Mouse (Mus musculus): ENCODE measurements around the gene Sele. TPM values are rescaled to one million over a fixed set of nuclear protein-coding genes. Genes with fewer than 3 reads are reported as not detected.
"Not testable (repeated sequence)": the region's sequence is repeated elsewhere in the genome, so short reads cannot be mapped to it uniquely, and the experiment has no call there.

Sele gene
- under 1 TPM in 1 of 2 experiments, not detected in 1; 0.10 TPM for total RNA-seq (2021)

- DNase-seq (ENCODE audit: low spot score in 2 of 2) = no peak
- intact Hi-C loops (cut with DNase I) = no loop called here
Observed at GRCm38 (mm10) chr1:164047934-164048333, at the start of gene Sele. Gene Sele, plus strand, starts transcription at chr1:164048234.

DNA sequence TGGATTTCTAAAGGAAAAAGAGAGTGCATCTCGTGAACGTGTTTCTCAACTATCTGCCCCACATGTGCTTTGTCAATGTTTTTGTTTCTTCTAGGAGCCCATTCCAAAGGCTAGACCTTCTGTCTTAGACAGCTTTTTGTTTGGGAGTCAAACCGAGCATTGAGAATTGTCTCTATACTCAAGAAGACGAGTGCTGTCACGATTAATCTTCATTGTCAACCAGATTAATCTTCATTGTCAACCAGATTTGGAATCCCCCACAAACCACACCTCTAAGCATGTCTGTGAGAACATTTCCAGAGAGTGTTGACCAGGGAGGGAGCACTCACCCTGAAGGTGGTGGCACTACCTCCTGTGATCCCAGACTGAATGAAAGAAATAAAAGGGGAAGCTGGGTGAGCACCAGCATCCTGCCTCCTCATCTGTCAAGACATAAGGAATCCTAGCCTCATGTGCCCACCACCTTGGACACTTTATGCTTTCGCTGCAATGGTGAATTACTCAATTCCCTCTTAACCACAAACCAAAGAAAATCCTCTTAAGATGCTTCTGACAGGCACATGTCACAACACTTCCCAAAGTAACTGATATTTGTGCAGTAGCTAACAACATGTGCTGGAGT lies 46.1 kb upstream of the Sele start:
- no peak for DNase-seq (ENCODE audit: low spot score in 2 of 2)
- intact Hi-C loops (cut with DNase I) = no loop called here

- intact Hi-C loops (cut with DNase I) = no loop called here
- DNase-seq (ENCODE audit: low spot score in 2 of 2) = no peak
Observed at GRCm38 (mm10) chr1:164004311-164004710, 43.7 kb upstream of the Sele start.

- no peak for DNase-seq (ENCODE audit: low spot score in 2 of 2)
- intact Hi-C loops (cut with DNase I) = no loop called here
Observed at GRCm38 (mm10) chr1:164009235-164009634, 38.8 kb upstream of the Sele start.

GRCm38 (mm10) chr1:164014616-164015015 lies 33.4 kb upstream of the Sele start:
- intact Hi-C loops (cut with DNase I) = no loop called here
- no peak for DNase-seq (ENCODE audit: low spot score in 2 of 2)

- intact Hi-C loops (cut with DNase I) = no loop called here
Observed at GRCm38 (mm10) chr1:164018221-164018896, 29.7 kb upstream of the Sele start.

DNA sequence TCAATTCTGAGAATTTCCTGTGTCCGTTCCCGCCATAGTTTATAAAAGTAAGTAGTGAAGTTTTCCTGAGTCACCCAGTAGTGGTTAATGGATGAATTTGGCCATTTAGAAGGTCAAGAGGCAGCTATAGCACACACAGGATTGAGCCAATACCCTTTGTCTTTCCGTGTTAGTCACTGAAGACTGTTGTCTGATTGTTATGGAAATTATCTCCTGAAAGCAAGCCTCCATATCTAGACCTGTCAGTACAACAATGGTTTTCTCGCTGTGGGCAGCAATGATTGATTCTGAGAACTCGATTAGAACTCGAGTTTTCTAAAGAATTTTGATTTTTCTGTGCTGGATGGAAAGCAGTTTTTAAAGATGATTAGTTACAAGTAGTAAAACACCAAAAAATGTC lies 28.2 kb upstream of the Sele start:
- DNase-seq (ENCODE audit: low spot score in 2 of 2) = no peak
- intact Hi-C loops (cut with DNase I) = no loop called here

More at GRCm38 (mm10) chr1:164018221-164018896, 29.7 kb upstream of the Sele start:
- DNase-seq (ENCODE audit: low spot score in 2 of 2) = no peak

DNA sequence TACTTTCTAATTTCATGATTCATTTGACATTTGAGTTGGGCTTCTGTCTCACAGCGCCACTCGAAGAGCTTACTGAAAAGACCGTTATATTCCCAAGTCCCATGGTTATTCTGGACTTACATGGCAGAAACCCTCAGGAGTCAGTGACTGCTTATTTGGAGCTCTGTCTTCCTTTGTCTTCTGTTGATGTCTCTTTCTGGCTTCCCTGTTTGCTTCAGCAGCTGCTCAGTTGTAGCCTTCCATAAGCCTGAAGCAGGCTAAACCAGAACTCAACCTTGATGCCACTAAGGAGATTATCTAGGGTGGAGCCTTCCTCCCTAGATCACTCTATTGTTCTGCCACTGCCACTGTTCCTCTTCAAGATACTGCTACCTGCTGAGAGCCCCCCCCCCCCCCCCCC lies 27.3 kb upstream of the Sele start:
- intact Hi-C loops (cut with DNase I); DNase-seq (ENCODE audit: low spot score in 2 of 2): not testable (repeated sequence)

GRCm38 (mm10) chr1:164022106-164022505 lies 25.9 kb upstream of the Sele start:
- DNase-seq (ENCODE audit: low spot score in 2 of 2); intact Hi-C loops (cut with DNase I): not testable (repeated sequence)

DNA sequence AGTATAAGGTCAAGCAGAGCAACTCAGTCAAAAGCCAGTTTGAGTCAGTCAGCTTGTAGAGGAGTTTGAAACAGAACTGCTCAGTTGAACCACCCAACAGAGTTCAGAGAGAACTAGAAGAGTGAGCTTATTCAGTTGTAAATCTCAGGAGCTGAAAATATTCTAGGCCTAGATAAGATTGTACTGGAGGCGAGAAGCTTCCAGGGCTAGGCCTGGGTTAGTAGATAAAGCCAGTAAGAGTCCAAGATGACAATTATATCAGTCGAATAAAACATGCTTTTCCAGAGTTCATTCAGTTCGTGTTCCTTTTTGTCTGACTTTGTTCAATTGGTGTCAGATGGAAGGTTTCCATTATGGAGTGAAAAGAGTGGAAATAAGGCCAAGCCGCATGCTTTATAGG lies 22.3 kb upstream of the Sele start:
- intact Hi-C loops (cut with DNase I) = no loop called here
- no peak for DNase-seq (ENCODE audit: low spot score in 2 of 2)

DNA sequence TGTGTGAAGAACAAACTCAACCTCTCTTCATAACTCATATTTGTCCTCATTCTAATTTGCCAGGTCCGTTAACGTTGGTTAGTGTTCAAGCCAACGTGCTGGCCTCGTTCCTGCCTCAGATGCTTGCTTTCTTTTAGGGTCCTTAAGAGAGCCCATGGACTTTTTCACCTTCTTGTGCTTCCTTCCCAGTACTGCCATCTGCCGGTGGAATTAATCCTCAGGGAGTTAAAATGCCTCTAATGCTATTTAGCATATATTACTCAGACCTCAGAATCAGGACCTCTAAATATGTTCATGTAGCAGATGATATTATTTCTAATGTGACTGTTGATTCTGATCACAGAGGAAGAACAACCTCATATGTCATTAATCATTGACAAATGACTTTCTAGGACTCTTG lies 20.6 kb upstream of the Sele start:
- DNase-seq (ENCODE audit: low spot score in 2 of 2) = no peak
- intact Hi-C loops (cut with DNase I) = no loop called here

DNA sequence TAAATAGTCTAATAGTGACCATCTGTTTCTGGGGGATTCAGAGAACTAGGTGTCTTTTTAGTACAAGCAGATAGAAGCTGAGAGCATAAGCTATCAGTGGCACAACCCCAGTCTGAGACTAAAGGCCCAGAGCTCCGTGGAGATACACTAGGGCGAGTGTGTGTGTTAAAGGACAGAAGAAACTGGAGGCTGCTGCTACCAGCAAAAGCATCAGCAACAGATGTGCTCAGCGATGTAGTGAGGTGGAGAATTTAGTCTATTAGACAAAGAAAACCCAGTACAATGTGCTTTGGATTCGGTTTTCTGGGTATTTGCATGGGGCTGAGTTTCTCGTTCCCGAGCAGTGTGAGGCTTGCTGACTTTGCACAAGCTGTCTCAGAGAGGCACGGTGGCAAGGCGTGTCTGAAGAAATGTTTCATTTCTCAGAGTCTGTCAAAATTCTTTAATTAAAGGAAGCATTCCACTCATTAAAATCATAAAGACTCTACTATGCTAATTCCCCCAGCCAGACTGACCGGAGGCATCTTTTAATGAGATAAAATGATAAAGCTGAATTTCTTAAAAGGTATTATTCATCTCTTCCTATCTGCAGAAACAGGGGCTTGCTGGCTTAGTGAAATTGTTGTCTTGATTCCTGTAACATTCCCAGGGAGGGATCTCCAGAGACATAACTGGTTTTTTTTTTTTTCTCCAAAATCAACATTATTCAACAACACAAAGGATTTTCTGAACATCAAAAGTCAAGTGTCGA lies 7.5 kb upstream of the Sele start:
- DNase-seq (ENCODE audit: low spot score in 2 of 2) = no peak
- intact Hi-C loops (cut with DNase I) = no loop called here

DNA sequence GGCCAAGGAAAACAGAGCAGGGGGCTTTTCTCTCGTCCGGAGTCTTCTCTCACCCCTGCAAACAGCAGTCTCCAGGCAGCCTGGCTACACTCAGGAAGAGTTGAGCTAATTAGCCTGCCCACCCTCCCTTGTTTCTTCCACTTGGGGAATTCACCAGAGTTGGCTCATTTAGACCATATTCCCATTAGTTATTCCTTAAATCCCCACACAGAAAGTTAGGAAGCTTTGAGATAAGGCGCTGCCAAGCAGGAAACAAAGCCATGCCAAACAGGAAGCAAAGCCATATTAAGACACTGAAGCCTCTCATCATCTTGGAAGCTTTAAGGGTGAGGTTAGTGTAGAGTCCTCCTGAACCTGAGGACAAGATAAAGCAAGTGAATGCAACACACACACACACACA lies 4.5 kb upstream of the Sele start:
- intact Hi-C loops (cut with DNase I) = no loop called here
- no peak for DNase-seq (ENCODE audit: low spot score in 2 of 2)

GRCm38 (mm10) chr1:164053561-164053960 lies 5.5 kb downstream of the Sele start:
- DNase-seq (ENCODE audit: low spot score in 2 of 2) = no peak
- intact Hi-C loops (cut with DNase I) = no loop called here

DNA sequence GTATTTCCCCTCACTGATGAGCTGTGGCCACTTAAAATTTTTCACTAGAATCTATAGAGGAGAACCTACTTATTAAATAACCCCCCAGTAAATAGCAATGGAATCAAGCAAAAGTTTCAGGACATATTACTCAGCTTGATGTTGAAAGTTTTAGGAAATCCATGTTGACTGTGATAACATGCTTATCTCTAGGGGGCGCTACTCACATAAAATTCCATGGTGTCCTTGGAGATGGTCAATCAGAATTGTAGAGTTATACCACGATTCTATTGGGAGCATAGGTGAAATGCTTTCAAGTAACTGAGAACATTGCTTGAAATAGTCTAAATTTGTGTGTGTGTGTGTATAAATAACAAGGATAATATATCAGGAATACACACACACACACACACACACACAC lies 6.8 kb downstream of the Sele start:
- intact Hi-C loops (cut with DNase I) = no loop called here
- no peak for DNase-seq (ENCODE audit: low spot score in 2 of 2)

GRCm38 (mm10) chr1:164060071-164060470 lies 12.0 kb downstream of the Sele start:
- intact Hi-C loops (cut with DNase I) = no loop called here
- DNase-seq (ENCODE audit: low spot score in 2 of 2) = no peak

GRCm38 (mm10) chr1:164061278-164061677 lies 13.2 kb downstream of the Sele start:
- DNase-seq (ENCODE audit: low spot score in 2 of 2) = no peak
- intact Hi-C loops (cut with DNase I) = no loop called here

DNA sequence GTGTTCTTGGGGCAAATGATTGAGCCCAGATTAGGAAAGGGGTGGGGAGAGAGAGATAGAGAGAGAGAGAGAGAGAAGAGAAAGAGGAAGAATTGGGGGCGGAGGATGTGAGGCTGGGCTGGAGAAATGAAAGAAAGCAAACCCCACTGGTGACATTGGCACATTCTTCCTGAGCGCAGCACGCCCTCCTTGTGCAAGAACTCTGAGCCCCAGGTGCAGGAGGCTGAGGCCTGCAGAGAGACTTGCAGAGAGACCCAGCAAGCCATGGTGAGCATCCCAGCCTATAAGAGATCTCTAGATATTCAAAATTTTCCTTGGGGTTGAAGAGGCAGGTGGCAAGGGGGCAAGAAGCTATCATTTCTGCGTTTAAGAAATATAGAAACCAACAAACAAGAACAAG lies 13.9 kb downstream of the Sele start, which contains the start of gene Sell:
Gene Sell (plus strand): TSS at position 58 of the 400 bp plus-strand sequence.
- intact Hi-C loops (cut with DNase I) = no loop called here
- DNase-seq (ENCODE audit: low spot score in 2 of 2) = no peak

DNA sequence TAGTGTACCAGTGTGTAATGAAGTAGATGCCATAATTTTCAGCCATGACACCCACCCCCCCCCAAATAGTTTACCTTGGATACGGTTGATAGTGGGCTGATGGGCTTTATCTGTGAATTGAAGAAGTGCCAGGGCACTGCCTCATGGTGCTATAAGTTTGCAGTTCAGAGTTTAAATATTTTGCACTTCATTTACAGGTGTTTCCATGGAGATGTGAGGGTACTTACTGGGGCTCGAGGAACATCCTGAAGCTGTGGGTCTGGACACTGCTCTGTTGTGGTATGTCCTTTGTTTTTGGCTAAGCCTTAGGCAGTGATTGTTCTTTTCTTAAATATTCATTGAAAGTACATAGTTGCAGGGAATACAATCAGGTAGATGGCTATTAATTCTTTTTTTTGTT lies 14.8 kb downstream of the Sele start:
- no peak for DNase-seq (ENCODE audit: low spot score in 2 of 2)
- intact Hi-C loops (cut with DNase I) = no loop called here

- intact Hi-C loops (cut with DNase I) = no loop called here
Observed at GRCm38 (mm10) chr1:164063745-164064144, 15.7 kb downstream of the Sele start.

DNA sequence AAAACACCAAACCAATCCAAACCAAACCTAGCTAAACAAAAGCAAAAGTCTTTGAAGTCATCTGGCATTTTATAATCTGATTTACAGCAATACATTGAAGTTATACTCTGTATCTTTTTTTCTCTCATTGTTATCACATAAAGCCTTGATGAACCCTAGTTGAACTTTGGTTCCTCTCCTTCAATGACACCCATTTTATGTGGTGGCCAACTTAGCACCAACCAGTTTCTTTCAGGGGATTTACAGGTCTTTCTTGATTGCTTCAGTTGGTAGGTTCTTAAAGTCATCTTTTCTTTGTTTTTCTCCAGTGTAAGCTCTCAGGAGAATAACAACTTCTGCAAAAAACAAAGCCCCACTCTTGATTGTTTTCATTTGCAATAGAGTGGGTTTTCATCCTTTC lies 21.2 kb downstream of the Sele start:
- no peak for DNase-seq (ENCODE audit: low spot score in 2 of 2)
- intact Hi-C loops (cut with DNase I) = no loop called here

More at GRCm38 (mm10) chr1:164063745-164064144, 15.7 kb downstream of the Sele start:
- no peak for DNase-seq (ENCODE audit: low spot score in 2 of 2)

Measured in left cerebral cortex, postnatal 36 days (tissue).